Mouse (Mus musculus): ENCODE results near the gene Vav3.
A peak's percentile ranks its signal among the peaks of the same experiment; 100 is the strongest.

The Vav3 gene

DNA sequence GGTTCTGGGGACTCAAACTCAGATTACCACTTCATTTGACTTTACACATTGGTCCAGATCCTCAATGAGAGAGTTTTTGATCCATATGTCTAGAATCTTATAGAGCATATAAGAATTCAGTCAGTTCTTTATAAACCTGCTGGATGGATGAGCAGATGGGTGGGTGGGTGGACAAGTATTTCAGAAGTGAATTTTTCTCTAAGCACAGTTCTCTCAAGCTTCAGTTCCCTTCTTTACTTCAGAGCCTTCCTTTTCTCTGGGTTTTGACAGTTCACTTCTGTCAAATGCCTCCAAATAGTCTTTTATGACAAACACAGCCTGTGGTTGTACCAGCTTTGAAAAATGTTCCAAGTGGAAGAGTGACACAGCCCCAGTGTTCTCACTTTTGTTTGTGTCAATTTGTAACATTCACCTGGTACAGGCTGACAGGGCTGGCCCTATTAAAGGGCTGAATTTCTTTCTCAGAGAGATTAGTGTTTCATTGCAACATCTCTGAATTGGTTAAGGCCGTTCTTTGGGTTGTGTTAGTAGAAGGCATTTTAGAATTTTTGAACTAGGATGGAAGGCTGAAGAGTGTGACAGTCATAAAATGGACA lies 159.5 kb downstream of the Vav3 start:
- DNase-seq (ENCODE audit: low spot score in 2 of 2): no peak

DNA sequence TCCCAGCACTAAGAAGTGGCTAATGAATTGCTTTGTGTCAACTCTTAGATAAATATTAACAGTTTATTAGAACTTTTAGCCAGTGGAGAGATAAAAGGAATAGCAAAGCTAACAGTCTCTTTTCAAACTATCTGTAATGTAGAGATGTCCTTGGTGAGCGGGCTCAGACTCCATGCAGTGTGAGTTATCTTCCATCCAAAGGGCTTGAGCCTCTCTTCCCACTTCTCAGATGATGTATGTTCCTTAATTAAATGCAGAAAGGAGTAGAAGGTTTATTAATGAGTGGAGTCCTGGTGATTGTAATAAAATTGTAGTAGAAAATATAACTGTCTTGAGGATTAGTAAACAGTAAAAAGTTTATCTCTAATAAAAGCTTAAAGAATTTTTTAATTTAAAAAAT lies 169.3 kb downstream of the Vav3 start:
- no peak for DNase-seq (ENCODE audit: low spot score in 2 of 2)

DNA sequence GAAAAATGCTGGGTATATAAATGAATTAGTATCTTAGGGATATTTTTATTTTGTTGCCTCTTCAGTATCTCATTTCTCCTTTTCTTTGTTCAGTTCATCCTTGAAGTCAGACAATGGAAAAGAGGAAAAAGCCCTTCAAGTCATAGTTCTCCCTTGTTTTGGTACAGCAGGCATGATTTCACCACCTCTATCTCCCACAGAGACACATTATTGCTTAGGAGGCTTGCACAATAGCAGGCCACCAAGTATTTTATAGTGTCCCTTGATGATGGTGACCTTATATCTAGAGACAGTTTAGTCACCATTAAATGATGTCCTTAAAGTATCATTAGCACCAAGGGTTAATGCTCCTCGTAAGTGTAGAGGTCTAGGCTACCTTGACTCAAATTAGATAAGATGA lies 171.4 kb downstream of the Vav3 start:
- DNase-seq (ENCODE audit: low spot score in 2 of 2): no peak

GRCm38 (mm10) chr3:109515479-109515878 lies 175.0 kb downstream of the Vav3 start:
- DNase-seq (ENCODE audit: low spot score in 2 of 2): no peak

GRCm38 (mm10) chr3:109516372-109516771 lies 175.9 kb downstream of the Vav3 start:
- DNase-seq (ENCODE audit: low spot score in 2 of 2): no peak

GRCm38 (mm10) chr3:109522115-109522514 lies 181.7 kb downstream of the Vav3 start:
- DNase-seq (ENCODE audit: low spot score in 2 of 2): no peak

- no peak for DNase-seq (ENCODE audit: low spot score in 2 of 2)
Observed at GRCm38 (mm10) chr3:109525825-109526224, 185.4 kb downstream of the Vav3 start.

- DNase-seq (ENCODE audit: low spot score in 2 of 2): peak; percentile 45 to 84
Observed at GRCm38 (mm10) chr3:109526246-109526645, 185.8 kb downstream of the Vav3 start.

GRCm38 (mm10) chr3:109526651-109527050 lies 186.2 kb downstream of the Vav3 start:
- no peak for DNase-seq (ENCODE audit: low spot score in 2 of 2)

DNA sequence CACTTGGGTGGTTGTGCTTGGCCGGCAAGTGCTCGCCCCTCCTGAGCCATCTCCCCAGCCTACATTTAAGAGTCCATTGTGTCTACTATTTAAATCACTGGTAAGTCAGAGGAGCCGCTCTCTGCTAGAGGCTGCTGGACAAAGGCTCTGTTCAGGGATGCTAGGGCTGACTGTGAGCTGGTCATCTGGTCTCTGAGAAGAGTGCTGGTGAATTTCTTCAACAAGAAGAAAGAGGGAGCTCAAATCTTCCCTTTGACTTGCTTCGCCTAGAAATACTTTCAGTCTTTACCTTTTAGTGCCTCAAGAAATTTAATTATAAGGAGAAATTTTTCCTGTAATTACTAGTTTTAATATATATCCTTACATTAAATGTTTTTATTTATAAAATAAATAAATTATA lies 188.2 kb downstream of the Vav3 start:
- DNase-seq (ENCODE audit: low spot score in 2 of 2): no peak

DNA sequence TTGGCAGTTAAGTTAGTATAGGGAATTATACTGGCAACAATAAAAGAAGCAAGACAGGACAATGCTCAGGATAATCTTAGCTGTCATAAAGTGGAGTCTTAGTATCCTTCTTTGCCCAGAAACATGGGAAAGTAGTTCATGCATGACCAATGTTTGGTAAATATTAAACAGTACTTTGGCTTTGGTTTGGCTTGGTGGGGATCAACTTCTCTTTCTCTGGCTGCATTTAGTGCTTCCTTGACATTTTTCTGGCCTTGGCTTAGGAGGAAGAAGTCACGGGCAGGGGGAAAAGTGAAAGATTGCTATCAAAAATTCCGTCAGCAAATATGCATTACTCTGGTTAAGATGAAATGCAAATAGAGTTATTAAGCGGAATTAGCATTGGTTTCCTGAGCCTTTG lies 197.2 kb downstream of the Vav3 start:
- no peak for DNase-seq (ENCODE audit: low spot score in 2 of 2)

- DNase-seq (ENCODE audit: low spot score in 2 of 2): no peak
Observed at GRCm38 (mm10) chr3:109540009-109540408, 199.6 kb downstream of the Vav3 start.

DNA sequence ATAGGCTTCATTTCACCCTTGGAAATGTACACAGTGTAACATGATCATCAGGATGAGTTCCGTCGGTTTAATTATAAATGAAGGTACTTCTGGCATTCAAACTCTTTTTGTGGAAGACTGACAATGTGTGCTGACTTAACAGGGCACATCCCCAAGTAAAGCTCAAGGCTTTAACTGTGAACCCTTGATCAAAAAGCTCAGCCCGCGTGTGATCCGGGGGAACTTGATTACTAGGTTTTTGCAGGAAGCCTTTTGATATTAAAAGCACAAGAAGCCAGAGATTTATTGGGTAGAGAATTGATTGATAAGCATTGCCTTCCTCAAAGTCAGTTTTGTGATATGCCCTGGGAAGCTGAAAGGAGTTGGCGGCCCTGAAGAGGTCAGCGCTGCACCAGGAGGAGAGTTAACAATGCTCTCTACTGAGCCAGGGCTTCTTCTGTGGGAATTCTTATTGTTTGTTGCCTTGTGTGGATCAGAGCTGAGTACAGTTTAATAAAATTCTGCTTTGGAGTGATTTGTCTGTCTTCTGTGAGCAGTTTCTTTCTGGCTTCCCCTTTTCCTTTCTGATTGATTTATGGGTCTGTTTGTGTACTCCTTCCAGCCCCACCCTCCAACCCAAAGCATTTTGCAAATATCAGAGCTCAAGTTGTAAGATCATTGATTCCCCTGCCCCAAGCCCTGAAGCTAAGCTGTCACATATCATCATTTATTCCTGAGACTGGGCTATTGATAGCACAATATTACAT lies 204.2 kb downstream of the Vav3 start:
- no peak for DNase-seq (ENCODE audit: low spot score in 2 of 2)

- no peak for DNase-seq (ENCODE audit: low spot score in 2 of 2)
Observed at GRCm38 (mm10) chr3:109557329-109557728, 216.9 kb downstream of the Vav3 start.

DNA sequence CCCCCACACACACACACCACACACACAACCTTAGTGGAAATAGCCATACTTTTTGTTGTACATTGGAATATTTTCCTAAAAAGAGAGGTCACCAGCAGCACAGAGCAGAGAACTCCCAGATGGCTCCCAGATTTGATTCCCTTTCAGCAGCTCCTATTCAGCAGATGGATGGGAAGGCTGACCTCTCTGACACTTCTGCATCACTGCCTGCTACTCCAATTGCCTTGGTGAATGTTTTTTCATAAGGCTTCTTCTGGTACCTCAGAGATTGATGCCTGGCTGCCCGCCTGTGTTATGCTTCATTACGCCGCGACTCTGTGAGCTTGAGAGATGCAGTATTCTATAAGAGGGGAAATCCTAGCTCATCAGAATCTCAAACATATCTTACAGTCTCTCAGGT lies 220.8 kb downstream of the Vav3 start:
- no peak for DNase-seq (ENCODE audit: low spot score in 2 of 2)

DNA sequence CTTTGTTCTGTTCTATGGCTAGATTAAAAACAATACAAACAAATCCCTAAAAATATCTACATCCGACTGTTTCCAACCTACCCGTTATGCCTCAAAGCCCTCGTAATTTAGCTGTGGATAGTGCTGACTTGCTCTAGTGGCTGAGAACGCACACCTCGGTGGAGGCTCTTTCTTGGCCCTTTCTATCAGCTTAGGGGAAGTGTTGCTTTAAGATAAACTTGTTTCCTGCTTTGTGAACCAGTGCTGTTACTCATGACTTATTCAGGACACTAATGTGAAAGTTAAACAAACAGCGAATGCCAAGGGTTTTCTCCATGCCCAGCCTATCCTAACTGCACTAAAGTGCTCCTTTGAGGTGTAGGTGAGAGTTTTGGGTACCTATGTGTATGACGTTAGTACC lies 221.3 kb downstream of the Vav3 start:
- no peak for DNase-seq (ENCODE audit: low spot score in 2 of 2)

- DNase-seq (ENCODE audit: low spot score in 2 of 2): no peak
Observed at GRCm38 (mm10) chr3:109562268-109562667, 221.8 kb downstream of the Vav3 start.

- no peak for DNase-seq (ENCODE audit: low spot score in 2 of 2)
Observed at GRCm38 (mm10) chr3:109564443-109564842, 224.0 kb downstream of the Vav3 start.

GRCm38 (mm10) chr3:109568542-109569265 lies 228.3 kb downstream of the Vav3 start:
- no peak for DNase-seq (ENCODE audit: low spot score in 2 of 2)

DNA sequence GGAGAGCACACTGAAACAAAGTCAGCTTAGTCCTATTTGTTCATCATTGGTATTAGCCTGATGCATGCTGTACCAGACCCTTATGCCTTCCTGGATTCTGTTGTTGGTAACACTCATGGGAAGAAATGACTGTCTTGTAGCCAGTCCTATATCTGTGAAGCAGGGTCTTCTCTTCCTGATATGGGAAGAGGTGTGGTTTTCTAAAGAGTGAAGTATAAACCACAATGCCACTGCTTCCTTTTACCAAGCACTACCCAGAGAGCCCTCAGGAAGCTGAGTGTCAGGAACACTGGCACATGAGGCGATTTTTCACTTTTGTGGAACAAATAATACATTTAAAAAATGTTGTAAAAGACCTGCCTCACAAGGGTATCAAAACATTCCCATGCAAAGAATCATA lies 231.0 kb downstream of the Vav3 start:
- no peak for DNase-seq (ENCODE audit: low spot score in 2 of 2)

DNA sequence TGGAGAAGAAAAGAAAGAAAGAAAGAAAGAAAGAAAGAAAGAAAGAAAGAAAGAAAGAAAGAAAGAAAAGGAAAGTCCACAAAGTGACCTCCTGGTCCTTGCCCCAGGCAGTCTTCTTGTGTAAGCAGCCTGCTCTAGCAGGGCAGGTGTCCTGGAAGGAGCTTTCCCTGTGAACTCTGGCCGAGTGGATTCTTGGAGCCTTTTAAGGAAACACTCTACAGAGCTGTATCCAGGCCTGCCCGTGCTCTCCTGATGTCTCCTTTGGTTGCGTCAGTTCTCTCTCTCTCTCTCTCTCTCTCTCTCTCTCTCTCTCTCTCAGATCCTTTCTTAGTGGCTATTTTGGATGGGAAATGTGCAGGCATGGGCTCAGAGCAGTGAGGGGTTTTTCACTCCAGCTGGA lies 232.4 kb downstream of the Vav3 start:
- no peak for DNase-seq (ENCODE audit: low spot score in 2 of 2)

DNA sequence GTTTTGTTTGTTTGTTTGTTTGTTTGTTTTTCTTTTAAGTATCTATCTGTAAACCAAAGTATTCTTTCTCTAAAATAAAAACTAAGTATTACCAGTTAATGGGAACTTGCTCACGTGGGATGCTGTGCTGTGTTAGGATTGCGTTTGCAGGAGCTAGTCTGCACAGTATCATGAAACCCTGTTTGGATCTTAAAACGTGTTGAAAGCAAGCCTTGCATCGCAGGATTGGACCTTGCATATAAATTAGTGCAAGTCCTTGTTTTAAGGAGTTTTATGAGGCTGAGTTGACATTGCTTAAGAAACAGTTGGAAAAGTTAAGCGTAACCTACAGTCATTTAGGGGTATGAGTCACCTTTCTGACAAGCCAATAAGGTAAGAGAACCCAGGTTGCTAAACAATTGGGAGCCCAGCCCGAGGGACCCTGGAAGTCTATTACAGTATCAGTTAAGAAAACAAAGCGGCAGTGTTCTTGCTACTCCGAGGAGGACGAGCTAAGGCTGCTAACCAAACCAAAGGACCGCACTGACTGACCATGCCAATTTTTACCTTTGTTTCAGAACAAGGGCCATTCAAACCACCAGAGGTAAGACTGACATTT lies 233.2 kb downstream of the Vav3 start:
- no peak for DNase-seq (ENCODE audit: low spot score in 2 of 2)

DNA sequence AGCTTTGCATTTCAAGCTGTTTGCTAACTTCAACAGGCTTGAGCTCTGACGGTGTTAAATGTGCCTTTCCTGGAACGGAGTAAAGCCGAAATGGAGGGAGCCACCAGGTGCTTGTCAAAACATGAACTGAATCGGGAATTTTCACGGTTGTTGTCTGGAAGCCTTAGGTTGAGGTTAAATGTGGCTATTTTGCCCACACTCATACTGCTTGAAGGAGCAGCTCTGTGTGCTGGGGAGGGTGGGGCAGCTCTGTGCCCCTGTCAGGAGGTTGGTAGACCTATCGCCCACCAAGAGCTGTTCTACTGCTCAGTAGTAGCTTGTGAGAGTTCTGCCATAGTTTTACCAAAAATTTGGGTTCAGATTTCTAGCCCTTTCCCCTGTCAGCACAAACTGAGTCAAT lies 233.7 kb downstream of the Vav3 start:
- DNase-seq (ENCODE audit: low spot score in 2 of 2): no peak

Data from spleen, postnatal 4 days (tissue).